Mouse (Mus musculus) ovary, postnatal 10 days (tissue): Measurements from ENCODE around the gene Otos.

Experiments used
- DNase-seq: peaks from one replicate; pipeline ENCODE4 v3.0.0; 2022; ENCODE audit warnings: low spot score

The Otos gene

GRCm38 (mm10) chr1:92648673-92649072, at the start of gene Otos:
Gene Otos, minus strand, starts transcription at chr1:92648841.
- peak; percentile 57 for DNase-seq

GRCm38 (mm10) chr1:92696848-92697247, 48.2 kb upstream of the Otos start:
- DNase-seq: peak; percentile 54

- no peak for DNase-seq
Observed at GRCm38 (mm10) chr1:92695751-92696150, 47.1 kb upstream of the Otos start.

GRCm38 (mm10) chr1:92691166-92691844, 42.7 kb upstream of the Otos start:
- no peak for DNase-seq

GRCm38 (mm10) chr1:92686994-92687393, 38.4 kb upstream of the Otos start:
- DNase-seq: no peak

GRCm38 (mm10) chr1:92683151-92683550, 34.5 kb upstream of the Otos start:
- no peak for DNase-seq

GRCm38 (mm10) chr1:92680668-92681603, 32.3 kb upstream of the Otos start:
- DNase-seq: no peak

GRCm38 (mm10) chr1:92678757-92679156, 30.1 kb upstream of the Otos start:
- no peak for DNase-seq

GRCm38 (mm10) chr1:92676676-92676975, 28.0 kb upstream of the Otos start:
- no peak for DNase-seq

GRCm38 (mm10) chr1:92675932-92676675, 27.5 kb upstream of the Otos start:
- no peak for DNase-seq

- no peak for DNase-seq
Observed at GRCm38 (mm10) chr1:92673258-92673782, 24.7 kb upstream of the Otos start.

GRCm38 (mm10) chr1:92671326-92671725, 22.7 kb upstream of the Otos start:
- DNase-seq: no peak

GRCm38 (mm10) chr1:92669430-92669829, 20.8 kb upstream of the Otos start:
- no peak for DNase-seq

GRCm38 (mm10) chr1:92667106-92667505, 18.5 kb upstream of the Otos start:
- no peak for DNase-seq

GRCm38 (mm10) chr1:92659392-92659791, 10.8 kb upstream of the Otos start:
- DNase-seq: no peak

GRCm38 (mm10) chr1:92657025-92657820, 8.6 kb upstream of the Otos start:
- DNase-seq: no peak

GRCm38 (mm10) chr1:92654676-92655075, 6.0 kb upstream of the Otos start:
- no peak for DNase-seq

GRCm38 (mm10) chr1:92653179-92653578, 4.5 kb upstream of the Otos start:
- DNase-seq: no peak

GRCm38 (mm10) chr1:92651467-92651866, 2.8 kb upstream of the Otos start:
- DNase-seq: no peak

GRCm38 (mm10) chr1:92648197-92648596, 444 bp downstream of the Otos start:
- DNase-seq: no peak

- peak; percentile 34 for DNase-seq
Observed at GRCm38 (mm10) chr1:92647752-92648151, 889 bp downstream of the Otos start.

GRCm38 (mm10) chr1:92647026-92647425, 1.6 kb downstream of the Otos start:
- DNase-seq: no peak
